Comparison of ENCODE assay signal across 16 mouse cellular contexts in the genomic region with DNA sequence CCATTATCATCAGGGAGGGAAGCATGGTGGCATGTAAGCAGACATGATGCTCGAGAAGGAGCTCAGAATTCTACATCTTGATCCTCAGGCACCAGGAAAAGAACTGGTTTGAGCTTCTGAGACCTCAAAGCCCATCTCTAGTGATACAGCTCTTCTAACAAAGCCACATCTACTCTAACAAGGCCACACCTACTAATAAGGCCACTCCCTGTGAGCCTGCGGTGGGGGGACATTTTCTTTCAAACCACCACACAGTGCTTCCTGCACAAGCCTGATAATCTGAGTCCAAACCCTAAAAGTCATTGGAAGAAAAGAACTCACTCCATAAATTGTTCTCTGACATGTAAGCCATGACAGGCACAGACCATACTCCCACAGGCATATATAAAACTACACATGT.
"Had no signal": no experiment of that assay in that cellular context is flagged by ENCODE, and none has a peak within 500 bp of the region (broad histone marks: within the 10 kb centered on the region; RNA-seq: fewer than 3 reads in every experiment).

No protein-coding gene starts in this region.

- H3K9me3 ChIP-seq: limb, embryonic 15.5 days; liver, embryonic 15.5 days; lung, embryonic 15.5 days; midbrain, embryonic 13.5 days; midbrain, embryonic 15.5 days; neural tube, embryonic 12.5 days had no signal

- H3K4me3 ChIP-seq: limb, embryonic 15.5 days; liver, embryonic 15.5 days; lung, embryonic 15.5 days; midbrain, embryonic 13.5 days; midbrain, embryonic 15.5 days; neural tube, embryonic 12.5 days had no signal

- DNase-seq: lung, adult 2 months; lung, postnatal 14 days; right cerebral cortex, postnatal 14 days; spleen, adult 18-20 months; thymus, adult 18-20 months; thymus, postnatal 14 days; thymus, postnatal 36 days had no signal

- H3K9ac ChIP-seq: limb, embryonic 15.5 days; liver, embryonic 15.5 days; lung, embryonic 15.5 days; midbrain, embryonic 13.5 days; midbrain, embryonic 15.5 days; neural tube, embryonic 12.5 days had no signal

- H3K4me2 ChIP-seq: limb, embryonic 15.5 days; liver, embryonic 15.5 days; lung, embryonic 15.5 days; midbrain, embryonic 11.5 days; midbrain, embryonic 13.5 days; midbrain, embryonic 15.5 days; neural tube, embryonic 12.5 days had no signal

- H3K4me1 ChIP-seq: limb, embryonic 15.5 days; liver, embryonic 15.5 days; lung, embryonic 15.5 days; midbrain, embryonic 13.5 days; midbrain, embryonic 15.5 days; neural tube, embryonic 12.5 days had no signal

- ATAC-seq: lung, postnatal 0 days; midbrain, embryonic 13.5 days; midbrain, embryonic 15.5 days had no signal

- H3K36me3 ChIP-seq: limb, embryonic 15.5 days; liver, embryonic 15.5 days; lung, embryonic 15.5 days; midbrain, embryonic 13.5 days; midbrain, embryonic 15.5 days; neural tube, embryonic 12.5 days had no signal

- H3K27ac ChIP-seq: limb, embryonic 15.5 days; liver, embryonic 15.5 days; lung, embryonic 15.5 days; macrophage; midbrain, embryonic 13.5 days; midbrain, embryonic 15.5 days; neural tube, embryonic 12.5 days had no signal

- H3K27me3 ChIP-seq: limb, embryonic 15.5 days; liver, embryonic 15.5 days; lung, embryonic 15.5 days; midbrain, embryonic 13.5 days; midbrain, embryonic 15.5 days; neural tube, embryonic 12.5 days had no signal
